Mouse (Mus musculus): ENCODE measurements around the gene Rnf187. TPM values are rescaled to one million over a fixed set of nuclear protein-coding genes. Genes with fewer than 3 reads are reported as not detected.

The Rnf187 gene
- polyA plus RNA-seq, 1 experiment from 2014 or later: 249 TPM

- no peak for ATAC-seq (replicated peaks; ENCODE audit: low FRiP score, low read depth)
- no peak for TF ChIP-seq CTCF (IDR thresholded peaks at IDR 0.05; ENCODE audit: low read depth)
- Histone ChIP-seq H3K27me3 (ENCODE audit: insufficient read depth, low read length) (no peaks in the 10 kb centered on the region), H3K36me3 (ENCODE audit: insufficient read depth, low read length) (peaks cover under 1% of the 10 kb centered on the region; the same call in 1 of the 2 replicates), H3K9ac (ENCODE audit: low read depth, low read length) (peak overlapping the region; percentile 89; the same call in 1 of the 2 replicates), H3K4me2 (ENCODE audit: low read length) (peak overlapping the region; percentile 94), H3K27ac (peak overlapping the region; percentile 93), H3K4me3 (replicated peaks; ENCODE audit: low read depth, low read length) (peak overlapping the region; percentile 93; the same call in 1 of the 2 replicates), H3K9me3 (replicated peaks; ENCODE audit: low read length) (no peaks in the 10 kb centered on the region), H3K4me1 (replicated peaks; ENCODE audit: insufficient read depth, low read length) (no peaks in the 10 kb centered on the region; the same call in 1 of the 2 replicates)
- no peak for DNase-seq (ENCODE audit: low spot score)
- 7% methylated on average over 6 of the region's 6 CpGs for WGBS
These were observed 348 bp upstream of the Rnf187 start for GRCm38 (mm10) chr11:58939088-58939439.

- Histone ChIP-seq H3K27ac (peak overlapping the region; percentile 93; the same call in 1 of the 2 replicates), H3K9me3 (replicated peaks; ENCODE audit: low read length) (no peaks in the 10 kb centered on the region), H3K4me1 (replicated peaks; ENCODE audit: insufficient read depth, low read length) (no peaks in the 10 kb centered on the region; the same call in 1 of the 2 replicates), H3K4me2 (ENCODE audit: low read length) (peak overlapping the region; percentile 94), H3K36me3 (ENCODE audit: insufficient read depth, low read length) (peaks cover 12% of the 10 kb centered on the region), H3K4me3 (replicated peaks; ENCODE audit: low read depth, low read length) (peak overlapping the region; percentile 93), H3K27me3 (ENCODE audit: insufficient read depth, low read length) (no peaks in the 10 kb centered on the region), H3K9ac (ENCODE audit: low read depth, low read length) (peak overlapping the region; percentile 89)
- ATAC-seq (replicated peaks; ENCODE audit: low FRiP score, low read depth): no peak
- TF ChIP-seq CTCF (IDR thresholded peaks at IDR 0.05; ENCODE audit: low read depth): no peak
- DNase-seq (ENCODE audit: low spot score): no peak
- WGBS: under 1% methylated on average over 13 of the region's 13 CpGs
These were observed 807 bp downstream of the Rnf187 start for GRCm38 (mm10) chr11:58937909-58938308.

- Histone ChIP-seq H3K4me1 (replicated peaks; ENCODE audit: insufficient read depth, low read length) (0 out of 2 replicates have a peak, but pooled peaks cover 6% of the 10 kb centered on the region), H3K27me3 (ENCODE audit: insufficient read depth, low read length) (no peaks in the 10 kb centered on the region), H3K9me3 (replicated peaks; ENCODE audit: low read length) (no peaks in the 10 kb centered on the region), H3K27ac (no peak overlapping the region), H3K36me3 (ENCODE audit: insufficient read depth, low read length) (peaks cover 24% of the 10 kb centered on the region), H3K4me3 (replicated peaks; ENCODE audit: low read depth, low read length) (no peak overlapping the region), H3K4me2 (ENCODE audit: low read length) (no peak overlapping the region), H3K9ac (ENCODE audit: low read depth, low read length) (no peak overlapping the region)
- peak; percentile 52 for TF ChIP-seq CTCF (IDR thresholded peaks at IDR 0.05; ENCODE audit: low read depth)
- ATAC-seq (replicated peaks; ENCODE audit: low FRiP score, low read depth) (no peak), DNase-seq (ENCODE audit: low spot score) (peak; percentile 51)
- 49% methylated on average over 4 of the region's 4 CpGs for WGBS
These were observed 7.1 kb downstream of the Rnf187 start for GRCm38 (mm10) chr11:58931576-58931975.

- Histone ChIP-seq H3K4me2 (ENCODE audit: low read length) (no peak overlapping the region), H3K27ac (no peak overlapping the region), H3K4me1 (replicated peaks; ENCODE audit: insufficient read depth, low read length) (0 out of 2 replicates have a peak, but pooled peaks cover 6% of the 10 kb centered on the region), H3K27me3 (ENCODE audit: insufficient read depth, low read length) (no peaks in the 10 kb centered on the region), H3K9ac (ENCODE audit: low read depth, low read length) (no peak overlapping the region), H3K4me3 (replicated peaks; ENCODE audit: low read depth, low read length) (no peak overlapping the region), H3K9me3 (replicated peaks; ENCODE audit: low read length) (no peaks in the 10 kb centered on the region), H3K36me3 (ENCODE audit: insufficient read depth, low read length) (peaks cover 24% of the 10 kb centered on the region)
- ATAC-seq (replicated peaks; ENCODE audit: low FRiP score, low read depth) (no peak), DNase-seq (ENCODE audit: low spot score) (no peak)
- no peak for TF ChIP-seq CTCF (IDR thresholded peaks at IDR 0.05; ENCODE audit: low read depth)
- WGBS: 91% methylated on average over 3 of the region's 3 CpGs
These were observed 8.5 kb downstream of the Rnf187 start for GRCm38 (mm10) chr11:58930254-58930653.

GRCm38 (mm10) chr11:58929641-58930040 lies 9.1 kb downstream of the Rnf187 start:
- 31% methylated on average over 3 of the region's 3 CpGs for WGBS
- ATAC-seq (replicated peaks; ENCODE audit: low FRiP score, low read depth): no peak
- Histone ChIP-seq H3K9ac (ENCODE audit: low read depth, low read length) (no peak overlapping the region), H3K9me3 (replicated peaks; ENCODE audit: low read length) (no peaks in the 10 kb centered on the region), H3K4me2 (ENCODE audit: low read length) (no peak overlapping the region), H3K4me3 (replicated peaks; ENCODE audit: low read depth, low read length) (no peak overlapping the region), H3K36me3 (ENCODE audit: insufficient read depth, low read length) (peaks cover 24% of the 10 kb centered on the region), H3K4me1 (replicated peaks; ENCODE audit: insufficient read depth, low read length) (0 out of 2 replicates have a peak, but pooled peaks cover 6% of the 10 kb centered on the region), H3K27ac (0 out of 2 replicates have a peak overlapping the region, but pooled peaks have one; percentile 6), H3K27me3 (ENCODE audit: insufficient read depth, low read length) (no peaks in the 10 kb centered on the region)
- DNase-seq (ENCODE audit: low spot score): no peak
- no peak for TF ChIP-seq CTCF (IDR thresholded peaks at IDR 0.05; ENCODE audit: low read depth)

GRCm38 (mm10) chr11:58929055-58929454 lies 9.7 kb downstream of the Rnf187 start:
- no peak overlapping the region for H3K27ac ChIP-seq

More at GRCm38 (mm10) chr11:58929055-58929454, 9.7 kb downstream of the Rnf187 start:
- Histone ChIP-seq H3K9me3 (replicated peaks; ENCODE audit: low read length) (no peaks in the 10 kb centered on the region), H3K4me3 (replicated peaks; ENCODE audit: low read depth, low read length) (no peak overlapping the region), H3K4me1 (replicated peaks; ENCODE audit: insufficient read depth, low read length) (0 out of 2 replicates have a peak, but pooled peaks cover 6% of the 10 kb centered on the region), H3K9ac (ENCODE audit: low read depth, low read length) (no peak overlapping the region), H3K27me3 (ENCODE audit: insufficient read depth, low read length) (no peaks in the 10 kb centered on the region), H3K36me3 (ENCODE audit: insufficient read depth, low read length) (peaks cover 24% of the 10 kb centered on the region), H3K4me2 (ENCODE audit: low read length) (no peak overlapping the region)
- DNase-seq (ENCODE audit: low spot score) (no peak), ATAC-seq (replicated peaks; ENCODE audit: low FRiP score, low read depth) (no peak)
- no peak for TF ChIP-seq CTCF (IDR thresholded peaks at IDR 0.05; ENCODE audit: low read depth)
- 84% methylated on average over 4 of the region's 4 CpGs for WGBS
